Mouse (Mus musculus) CH12.LX (cell line): ENCODE results near the gene 2810021J22Rik. TPM values are rescaled to one million over a fixed set of nuclear protein-coding genes. Genes with fewer than 3 reads are reported as not detected.

Experiments
- DNase-seq: peaks from one replicate; pipeline ENCODE4 v3.0.0-alpha.2; 2013; ENCODE audit errors: extremely low read depth
- H3K27ac ChIP-seq: 2 replicates; pipeline ENCODE4 v1.5.1; 2012; ENCODE audit warnings: low read depth, mild to moderate bottlenecking, control low read depth, moderate library complexity; ENCODE audit not compliant: insufficient read depth
- H3K27me3 ChIP-seq: replicated peaks from 2 replicates; pipeline ENCODE3; 2012; ENCODE audit warnings: inconsistent platforms
- H3K36me3 ChIP-seq, 2 experiments: replicated peaks in 1 of 2; 2 replicates each; pipeline versions ENCODE3 to v1.6.1; 2012; ENCODE audit warnings: inconsistent platforms in 1 of 2, low read length in 1 of 2, mild to moderate bottlenecking in 1 of 2, mixed read lengths in 1 of 2, moderate library complexity in 1 of 2; ENCODE audit not compliant: control insufficient read depth in 1 of 2, insufficient read depth in 1 of 2
- H3K4me1 ChIP-seq, 2 experiments: 2 replicates each; pipeline ENCODE4 v1.6.1; 2012; ENCODE audit warnings: inconsistent platforms in 1 of 2, moderate library complexity in 1 of 2; ENCODE audit not compliant: insufficient read depth in 2 of 2, control insufficient read depth in 1 of 2
- H3K4me2 ChIP-seq: 2 replicates; pipeline ENCODE4 v1.6.1; 2012; ENCODE audit warnings: low read depth, mild to moderate bottlenecking, control low read depth; ENCODE audit not compliant: poor library complexity, insufficient read depth, severe bottlenecking
- H3K4me3 ChIP-seq, 3 experiments: fragments of 150-350 bp in 1 of 3; sonication (generic) in 1 of 3; replicated peaks in 1 of 3; 2 replicates each; pipeline versions ENCODE3 to v1.5.1; 2011 to 2012; ENCODE audit warnings: low read depth in 2 of 3, low read length in 2 of 3, mild to moderate bottlenecking in 2 of 3, moderate library complexity in 2 of 3, control low read depth in 1 of 3, improper control_type of control experiment in 1 of 3, inconsistent platforms in 1 of 3, mixed read lengths in 1 of 3; ENCODE audit not compliant: poor library complexity in 1 of 3
- H3K79me2 ChIP-seq: replicated peaks from 2 replicates; pipeline ENCODE4 v1.6.1; 2012; ENCODE audit warnings: mild to moderate bottlenecking, moderate library complexity; ENCODE audit not compliant: control insufficient read depth, poor library complexity, insufficient read depth, severe bottlenecking; ENCODE audit errors: extremely low read depth
- H3K9ac ChIP-seq: 2 replicates; pipeline ENCODE4 v1.6.1; 2012; ENCODE audit warnings: low read depth, mild to moderate bottlenecking, control low read depth, moderate library complexity; ENCODE audit not compliant: insufficient read depth
- H3K9me3 ChIP-seq: replicated peaks from 2 replicates; pipeline ENCODE3; 2012; ENCODE audit warnings: low read length, inconsistent platforms, mixed read lengths
- CHD1 ChIP-seq: IDR thresholded peaks from 2 replicates; pipeline ENCODE4 v1.6.1; 2012; ENCODE audit warnings: low read depth, low read length, improper control_type of control experiment, inconsistent platforms
- CTCF ChIP-seq, 2 experiments: IDR thresholded peaks in 1 of 2; conservative IDR thresholded peaks in 1 of 2; 2 replicates each; pipeline ENCODE4 v1.5.1; 2011 to 2012; ENCODE audit warnings: low read depth in 2 of 2, low read length in 2 of 2, improper control_type of control experiment in 1 of 2, inconsistent platforms in 1 of 2, mild to moderate bottlenecking in 1 of 2, moderate library complexity in 1 of 2
- E2F4 ChIP-seq: IDR thresholded peaks from 2 replicates; pipeline ENCODE4 v1.6.1; 2011; ENCODE audit warnings: low read depth, low read length, improper control_type of control experiment; ENCODE audit not compliant: insufficient replicate concordance
- ETS1 ChIP-seq: conservative IDR thresholded peaks from 2 replicates; pipeline ENCODE4 v1.6.1; 2012; ENCODE audit warnings: low read depth, mild to moderate bottlenecking, inconsistent platforms, low read length, improper control_type of control experiment, moderate library complexity
- GABPA ChIP-seq: IDR thresholded peaks from 2 replicates; pipeline ENCODE4 v1.6.1; 2012; ENCODE audit warnings: low read depth, low read length, improper control_type of control experiment, inconsistent platforms; ENCODE audit not compliant: insufficient replicate concordance
- HCFC1 ChIP-seq: IDR thresholded peaks from 2 replicates; pipeline ENCODE4 v1.6.1; 2012; ENCODE audit warnings: low read depth, mild to moderate bottlenecking, inconsistent platforms, low read length, improper control_type of control experiment
- IRF4 ChIP-seq: IDR thresholded peaks from 2 replicates; pipeline ENCODE4 v1.6.1; 2014; ENCODE audit warnings: low read depth, mild to moderate bottlenecking, inconsistent platforms, low read length, improper control_type of control experiment
- JUND ChIP-seq: conservative IDR thresholded peaks from 2 replicates; pipeline ENCODE4 v1.6.1; 2011; ENCODE audit warnings: low read depth, low read length, improper control_type of control experiment
- MAFK ChIP-seq: IDR thresholded peaks from 2 replicates; pipeline ENCODE4 v1.6.1; 2011; ENCODE audit warnings: low read length, improper control_type of control experiment; ENCODE audit not compliant: insufficient replicate concordance
- MAX ChIP-seq: IDR thresholded peaks from 2 replicates; pipeline ENCODE4 v1.6.1; 2011; ENCODE audit warnings: low read length, improper control_type of control experiment
- MAZ ChIP-seq: IDR thresholded peaks from 2 replicates; pipeline ENCODE4 v1.6.1; 2012; ENCODE audit warnings: low read depth, mild to moderate bottlenecking, inconsistent platforms, low read length, improper control_type of control experiment, moderate library complexity
- MEF2A ChIP-seq: IDR thresholded peaks from 2 replicates; pipeline ENCODE4 v1.6.1; 2014; ENCODE audit warnings: low read depth, mild to moderate bottlenecking, inconsistent platforms, low read length, improper control_type of control experiment, borderline replicate concordance
- MYC ChIP-seq: IDR thresholded peaks from 2 replicates; pipeline ENCODE4 v1.6.1; 2011; ENCODE audit warnings: low read depth, mild to moderate bottlenecking, improper control_type of control experiment, low read length
- RAD21 ChIP-seq: IDR thresholded peaks from 2 replicates; pipeline ENCODE4 v1.6.1; 2011; ENCODE audit warnings: low read depth, mild to moderate bottlenecking, low read length, improper control_type of control experiment, moderate library complexity
- RCOR1 ChIP-seq: conservative IDR thresholded peaks from 2 replicates; pipeline ENCODE4 v1.6.1; 2012; ENCODE audit warnings: low read depth, mild to moderate bottlenecking, inconsistent platforms, low read length, improper control_type of control experiment
- TBP ChIP-seq: conservative IDR thresholded peaks from 2 replicates; pipeline ENCODE4 v1.6.1; 2011; ENCODE audit warnings: low read depth, low read length, improper control_type of control experiment
- TCF12 ChIP-seq: IDR thresholded peaks from 2 replicates; pipeline ENCODE4 v1.6.1; 2014; ENCODE audit warnings: low read depth, mild to moderate bottlenecking, inconsistent platforms, low read length, improper control_type of control experiment
- UBTF ChIP-seq: IDR thresholded peaks from 2 replicates; pipeline ENCODE4 v1.6.1; 2012; ENCODE audit warnings: low read depth, mild to moderate bottlenecking, inconsistent platforms, low read length, improper control_type of control experiment, moderate library complexity
- USF1 ChIP-seq: IDR thresholded peaks from 2 replicates; pipeline ENCODE4 v1.6.1; 2014; ENCODE audit warnings: low read depth, mild to moderate bottlenecking, inconsistent platforms, low read length, improper control_type of control experiment
- USF2 ChIP-seq: conservative IDR thresholded peaks from 2 replicates; pipeline ENCODE4 v1.6.1; 2011; ENCODE audit warnings: low read depth, low read length, improper control_type of control experiment
- ZC3H11A ChIP-seq: IDR thresholded peaks from 2 replicates; pipeline ENCODE4 v1.6.1; 2012; ENCODE audit warnings: low read depth, mild to moderate bottlenecking, inconsistent platforms, low read length, improper control_type of control experiment
- ZKSCAN1 ChIP-seq: IDR thresholded peaks from 2 replicates; pipeline ENCODE4 v1.6.1; 2012; ENCODE audit warnings: low read depth, inconsistent platforms, low read length, improper control_type of control experiment, borderline replicate concordance
- ZMIZ1 ChIP-seq: IDR thresholded peaks from 2 replicates; pipeline ENCODE4 v1.6.1; 2012; ENCODE audit warnings: low read depth, mild to moderate bottlenecking, inconsistent platforms, low read length, improper control_type of control experiment
- ZNF384 ChIP-seq: IDR thresholded peaks from 2 replicates; pipeline ENCODE4 v1.6.1; 2012; ENCODE audit warnings: low read depth, low read length, improper control_type of control experiment, inconsistent platforms
- dilution Hi-C: fragments of 300-500 bp; cut with MboI; formaldehyde crosslinking; loops from 2 replicates; pipeline ENCODE4 v1.14.3; 2020; ENCODE audit warnings: low sequenced_read_pairs; ENCODE audit not compliant: extremely low pct_unique_long_range_greater_than_20kb, extremely low pct_ligation_motif_present
- in situ Hi-C: fragments of 300-500 bp; cut with MboI; formaldehyde crosslinking; loops from 3 replicates; pipeline ENCODE4 v1.14.3; 2019; ENCODE audit warnings: low sequenced_read_pairs, low pct_ligation_motif_present, low pct_unique_long_range_greater_than_20kb, mixed read lengths
- polyA plus RNA-seq: library from polyadenylated mRNA; unstranded; fragments of >175 nt; gene quantifications from 2 replicates; pipeline ENCODE4 v1.2.1, GENCODE M21; 2012; ENCODE audit warnings: low read depth; ENCODE audit not compliant: insufficient read length
- total RNA-seq, 2 experiments: library from RNA; depleted of rRNA; stranded (reverse); fragments of 300-350 nt in 1 of 2; fragments of >200 nt in 1 of 2; gene quantifications; 2 replicates each; pipeline ENCODE4 v1.2.3; 2012 to 2014

Gene 2810021J22Rik
- total and polyA plus RNA-seq, 3 experiments, result 3.3 to 4.8 (median 3.4) TPM

DNA sequence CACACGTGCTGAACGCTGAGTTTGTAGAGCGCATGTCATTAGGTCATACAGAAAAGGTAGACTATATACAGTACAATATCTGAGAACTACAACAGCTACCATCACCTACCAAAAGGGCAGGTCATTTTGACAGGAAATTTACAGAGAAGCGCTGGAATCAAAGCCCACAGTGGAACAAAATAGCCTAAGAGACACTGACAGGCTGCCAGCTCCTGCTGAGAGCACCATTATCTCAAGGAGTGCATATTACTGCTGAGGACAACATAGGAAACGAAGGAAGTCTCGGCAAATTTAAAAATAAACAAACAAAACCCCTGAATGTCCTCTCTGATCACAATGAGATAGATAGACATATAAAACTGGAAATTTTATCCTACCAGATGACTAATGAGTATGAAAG is 30.5 kb downstream of the 2810021J22Rik start:
- Histone ChIP-seq H3K4me1 (peaks cover 5 to 15% of the 10 kb centered on the region in 2 experiments), H3K9ac (no peak overlapping the region), H3K27ac (no peak overlapping the region), H3K79me2 (no peaks in the 10 kb centered on the region), H3K36me3 (peaks cover 62 to 85% of the 10 kb centered on the region in 2 experiments), H3K4me2 (no peak overlapping the region), H3K4me3 (no peak overlapping the region), H3K9me3 (no peaks in the 10 kb centered on the region), H3K27me3 (no peaks in the 10 kb centered on the region)
- TF ChIP-seq TCF12 (no peak), ZMIZ1 (no peak), JUND (no peak), GABPA (no peak), ZC3H11A (no peak), MYC (no peak), USF1 (no peak), UBTF (no peak), TBP (no peak), ZNF384 (no peak), ZKSCAN1 (no peak), ETS1 (no peak), CTCF (conservative IDR thresholded peaks at IDR 0.05 in 1 of 2, IDR thresholded peaks at IDR 0.05 in 1 of 2; ENCODE audit: low read depth in 2 of 2, low read length in 2 of 2) (no peak), USF2 (no peak), E2F4 (no peak), CHD1 (no peak), HCFC1 (no peak)
- no peak for DNase-seq
- in situ Hi-C loops (no loop called here), dilution Hi-C loops (no loop called here)

DNA sequence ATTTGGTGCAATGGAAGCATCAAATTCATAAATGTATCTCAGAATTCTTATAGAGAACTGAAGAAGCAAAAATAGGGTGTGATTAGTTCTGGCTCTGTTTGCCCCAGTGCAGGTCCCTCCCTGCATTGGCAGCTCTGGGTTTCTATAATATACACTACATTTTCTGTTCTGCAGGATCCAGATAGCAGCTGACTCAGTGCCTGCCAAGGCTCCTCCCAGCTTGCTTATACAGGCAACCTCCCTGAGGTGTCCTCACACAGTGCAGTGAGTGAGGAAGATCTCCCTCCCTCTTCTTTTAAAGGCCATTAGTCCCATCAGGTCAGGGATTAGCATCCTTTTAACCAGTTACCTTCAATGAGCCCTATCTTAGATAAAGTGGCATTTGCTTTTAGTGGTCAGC is 34.1 kb downstream of the 2810021J22Rik start:
- Histone ChIP-seq H3K27ac (no peak overlapping the region), H3K36me3 (peaks cover 36 to 54% of the 10 kb centered on the region in 2 experiments), H3K4me2 (no peak overlapping the region), H3K9me3 (no peaks in the 10 kb centered on the region), H3K4me1 (peaks cover 9 to 32% of the 10 kb centered on the region in 2 experiments), H3K79me2 (peaks cover 4% of the 10 kb centered on the region; the same call in 1 of the 2 replicates), H3K9ac (no peak overlapping the region), H3K27me3 (no peaks in the 10 kb centered on the region), H3K4me3 (no peak overlapping the region)
- DNase-seq, result no peak
- in situ Hi-C loops (no loop called here), dilution Hi-C loops (no loop called here)
- TF ChIP-seq USF2, result no peak
- no peak for TF ChIP-seq IRF4
- no peak for TF ChIP-seq MAFK
- no peak for TF ChIP-seq TBP
- no peak for TF ChIP-seq MAZ
- no peak for TF ChIP-seq ZC3H11A
- TF ChIP-seq RCOR1, result no peak
- no peak for TF ChIP-seq MAX
- TF ChIP-seq ETS1, result no peak
- no peak for TF ChIP-seq ZMIZ1
- no peak for TF ChIP-seq MEF2A
- no peak for TF ChIP-seq RAD21
